Mouse (Mus musculus) forebrain, postnatal 0 days (tissue): ENCODE data around the gene Lin52. TPM values are rescaled to one million over a fixed set of nuclear protein-coding genes. Genes with fewer than 3 reads are reported as not detected.

Source experiments
- ATAC-seq: fragments of 200-750 bp; cut with Nextera tagmentation; 2 replicates; pipeline ENCODE4 v1.8.0; 2017; ENCODE audit warnings: mild to moderate bottlenecking, moderate library complexity
- DNase-seq: peaks from one replicate; pipeline ENCODE4 v3.0.0-alpha.2; 2015
- H3K27ac ChIP-seq: fragments of 300-500 bp; sonication (generic); 2 replicates; pipeline ENCODE4 v1.5.1; 2014; ENCODE audit warnings: low read depth, mild to moderate bottlenecking, antibody characterized with exemption, low read length, moderate library complexity, mixed read lengths
- H3K27me3 ChIP-seq: fragments of 300-500 bp; sonication (generic); 2 replicates; pipeline ENCODE4 v1.6.1; 2014; ENCODE audit warnings: mild to moderate bottlenecking, low read length, mixed read lengths; ENCODE audit not compliant: insufficient read depth
- H3K36me3 ChIP-seq: fragments of 300-500 bp; sonication (generic); 2 replicates; pipeline ENCODE4 v1.6.1; 2014; ENCODE audit warnings: mild to moderate bottlenecking, moderate library complexity; ENCODE audit not compliant: insufficient read depth
- H3K4me1 ChIP-seq: fragments of 300-500 bp; sonication (generic); 2 replicates; pipeline ENCODE4 v1.6.1; 2014; ENCODE audit warnings: antibody characterized with exemption; ENCODE audit not compliant: insufficient read depth
- H3K4me2 ChIP-seq: fragments of 300-500 bp; sonication (generic); 2 replicates; pipeline ENCODE4 v1.6.1; 2014; ENCODE audit warnings: low read depth, mild to moderate bottlenecking, moderate library complexity
- H3K4me3 ChIP-seq: fragments of 300-500 bp; sonication (generic); 2 replicates; pipeline ENCODE4 v1.5.1; 2014; ENCODE audit warnings: low read depth, low read length, mixed read lengths
- H3K9ac ChIP-seq: fragments of 300-500 bp; sonication (generic); 2 replicates; pipeline ENCODE4 v1.6.1; 2014; ENCODE audit warnings: mild to moderate bottlenecking
- H3K9me3 ChIP-seq: fragments of 300-500 bp; sonication (generic); 2 replicates; pipeline ENCODE4 v1.6.1; 2016; ENCODE audit warnings: low read length
- CTCF ChIP-seq: sonication (generic); IDR thresholded peaks from 2 replicates; pipeline ENCODE4 v1.5.1; 2016; ENCODE audit warnings: antibody characterized with exemption, control low read depth, low read depth
- WGBS: fragments of 180-500 bp; shearing (Covaris S2); extraction: QIAGEN DNeasy Blood & Tissue Kit; methylation state at CpG from one replicate; pipeline ENCODE4 v1.1.7; 2014; 5-methylcytosine and 5-hydroxymethylcytosine counted together
- polyA plus RNA-seq: library from polyadenylated mRNA; unstranded; fragments of >200 nt; fragmentation: Nextera tagmentation; extraction: Ambion mirVana; gene quantifications from 2 replicates; pipeline ENCODE4 v1.2.1, GENCODE M21; 2015
- total RNA-seq: library from RNA; depleted of rRNA; stranded (reverse); fragments of >200 nt; gene quantifications from 2 replicates; pipeline ENCODE4 v1.2.3, GENCODE M21; 2014; rRNA removed

Lin52 gene
- total and polyA plus RNA-seq, 2 experiments from 2014 or later = 22.1 to 23.6 TPM

DNA sequence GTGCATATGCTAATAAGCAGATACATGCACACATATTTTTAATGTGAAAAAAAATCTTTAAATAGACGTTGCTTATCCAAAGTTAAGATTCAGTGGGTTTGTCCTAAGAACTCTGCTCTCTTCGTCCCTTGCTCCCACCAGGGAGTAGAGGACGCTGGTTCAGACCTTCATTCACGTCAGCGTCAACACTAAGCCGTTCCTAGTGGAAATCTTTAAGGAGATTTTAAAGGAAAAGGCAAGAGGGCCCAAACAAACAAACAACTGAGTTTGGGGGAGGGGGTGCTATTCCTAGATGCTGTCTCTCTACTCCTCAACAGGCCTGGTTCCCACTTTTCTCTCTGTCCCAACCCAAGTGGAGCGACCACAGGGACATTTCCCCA, 121.1 kb downstream of the Lin52 start:
- Histone ChIP-seq H3K9ac (no peak overlapping the region), H3K9me3 (no peaks in the 10 kb centered on the region), H3K4me2 (no peak overlapping the region), H3K4me3 (no peak overlapping the region), H3K4me1 (no peaks in the 10 kb centered on the region), H3K36me3 (no peaks in the 10 kb centered on the region), H3K27ac (no peak overlapping the region), H3K27me3 (peaks cover 43% of the 10 kb centered on the region)
- DNase-seq (peak; percentile 27), ATAC-seq (no peak)
- WGBS = 13% methylated on average over 7 of the region's 7 CpGs
- TF ChIP-seq CTCF = no peak

DNA sequence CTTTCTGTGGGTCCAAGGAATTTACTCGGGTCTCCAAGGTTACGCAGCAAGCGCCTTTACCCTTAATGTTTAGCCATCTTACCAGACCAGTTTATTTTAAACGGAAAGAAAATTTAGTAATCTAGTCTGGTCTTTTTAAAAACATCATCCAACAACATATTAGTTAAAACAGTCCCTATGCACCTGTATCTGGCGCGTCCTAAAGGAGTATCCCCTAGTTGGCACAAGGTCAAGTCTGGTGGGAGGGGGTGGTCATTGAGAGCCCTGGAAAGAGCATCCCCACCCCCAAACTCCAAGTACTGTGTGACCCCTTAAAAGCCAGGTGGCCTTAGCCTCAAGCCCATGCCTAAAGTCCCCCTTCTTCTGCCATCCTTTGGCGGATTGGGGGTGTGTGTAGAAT, 121.9 kb downstream of the Lin52 start:
- Histone ChIP-seq H3K4me2 (no peak overlapping the region), H3K27ac (no peak overlapping the region), H3K36me3 (no peaks in the 10 kb centered on the region), H3K9me3 (no peaks in the 10 kb centered on the region), H3K27me3 (peaks cover 40% of the 10 kb centered on the region), H3K9ac (no peak overlapping the region), H3K4me1 (no peaks in the 10 kb centered on the region), H3K4me3 (no peak overlapping the region)
- DNase-seq (no peak), ATAC-seq (no peak)
- 13% methylated on average over 7 of the region's 7 CpGs for WGBS
- TF ChIP-seq CTCF = no peak

- WGBS = 58% methylated on average over 11 of the region's 11 CpGs
- Histone ChIP-seq H3K9me3 (no peaks in the 10 kb centered on the region), H3K4me1 (no peaks in the 10 kb centered on the region), H3K27ac (no peak overlapping the region), H3K27me3 (peaks cover 15% of the 10 kb centered on the region), H3K9ac (no peak overlapping the region), H3K4me2 (no peak overlapping the region), H3K4me3 (no peak overlapping the region), H3K36me3 (no peaks in the 10 kb centered on the region)
- DNase-seq = no peak
- TF ChIP-seq CTCF = peak; percentile 25; the same call in 1 of the 2 replicates
- ATAC-seq = no peak
These were observed 126.7 kb downstream of the Lin52 start for GRCm38 (mm10) chr12:84577768-84578439.

GRCm38 (mm10) chr12:84578440-84578770, 127.2 kb downstream of the Lin52 start:
- Histone ChIP-seq H3K4me3 (no peak overlapping the region), H3K27me3 (peaks cover 10% of the 10 kb centered on the region), H3K27ac (no peak overlapping the region), H3K4me2 (no peak overlapping the region), H3K9ac (no peak overlapping the region), H3K9me3 (no peaks in the 10 kb centered on the region), H3K4me1 (no peaks in the 10 kb centered on the region), H3K36me3 (no peaks in the 10 kb centered on the region)
- WGBS = 39% methylated on average over 5 of the region's 5 CpGs
- TF ChIP-seq CTCF = no peak
- ATAC-seq (no peak), DNase-seq (no peak)

DNA sequence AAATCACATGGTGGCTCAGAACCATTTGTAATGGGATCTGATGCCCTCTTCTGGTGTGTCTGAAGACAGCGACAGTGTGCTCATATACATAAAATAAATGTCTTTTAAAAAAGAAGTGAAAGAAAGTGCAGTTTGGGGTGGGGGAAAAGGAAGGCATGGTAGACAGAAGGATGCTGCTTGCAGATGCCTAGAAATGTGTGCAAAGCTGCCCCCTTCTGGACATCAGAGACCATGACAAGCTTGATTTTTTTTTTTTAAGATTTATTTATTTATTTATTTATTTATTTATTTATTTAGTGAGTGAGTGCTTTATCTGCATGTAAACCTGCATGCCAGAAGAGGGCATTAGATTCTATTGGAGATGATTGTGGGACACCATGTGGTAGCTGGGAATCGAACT, 130.1 kb downstream of the Lin52 start:
- H3K27me3 ChIP-seq = no peaks in the 10 kb centered on the region
- no peaks in the 10 kb centered on the region for H3K4me1 ChIP-seq
- H3K36me3 ChIP-seq = no peaks in the 10 kb centered on the region
- TF ChIP-seq CTCF = no peak
- H3K4me3 ChIP-seq = no peak overlapping the region
- WGBS = 94% methylated on average over 2 of the region's 2 CpGs
- H3K27ac ChIP-seq = no peak overlapping the region
- H3K4me2 ChIP-seq = no peak overlapping the region
- no peaks in the 10 kb centered on the region for H3K9me3 ChIP-seq
- no peak for ATAC-seq
- DNase-seq = no peak
- no peak overlapping the region for H3K9ac ChIP-seq

DNA sequence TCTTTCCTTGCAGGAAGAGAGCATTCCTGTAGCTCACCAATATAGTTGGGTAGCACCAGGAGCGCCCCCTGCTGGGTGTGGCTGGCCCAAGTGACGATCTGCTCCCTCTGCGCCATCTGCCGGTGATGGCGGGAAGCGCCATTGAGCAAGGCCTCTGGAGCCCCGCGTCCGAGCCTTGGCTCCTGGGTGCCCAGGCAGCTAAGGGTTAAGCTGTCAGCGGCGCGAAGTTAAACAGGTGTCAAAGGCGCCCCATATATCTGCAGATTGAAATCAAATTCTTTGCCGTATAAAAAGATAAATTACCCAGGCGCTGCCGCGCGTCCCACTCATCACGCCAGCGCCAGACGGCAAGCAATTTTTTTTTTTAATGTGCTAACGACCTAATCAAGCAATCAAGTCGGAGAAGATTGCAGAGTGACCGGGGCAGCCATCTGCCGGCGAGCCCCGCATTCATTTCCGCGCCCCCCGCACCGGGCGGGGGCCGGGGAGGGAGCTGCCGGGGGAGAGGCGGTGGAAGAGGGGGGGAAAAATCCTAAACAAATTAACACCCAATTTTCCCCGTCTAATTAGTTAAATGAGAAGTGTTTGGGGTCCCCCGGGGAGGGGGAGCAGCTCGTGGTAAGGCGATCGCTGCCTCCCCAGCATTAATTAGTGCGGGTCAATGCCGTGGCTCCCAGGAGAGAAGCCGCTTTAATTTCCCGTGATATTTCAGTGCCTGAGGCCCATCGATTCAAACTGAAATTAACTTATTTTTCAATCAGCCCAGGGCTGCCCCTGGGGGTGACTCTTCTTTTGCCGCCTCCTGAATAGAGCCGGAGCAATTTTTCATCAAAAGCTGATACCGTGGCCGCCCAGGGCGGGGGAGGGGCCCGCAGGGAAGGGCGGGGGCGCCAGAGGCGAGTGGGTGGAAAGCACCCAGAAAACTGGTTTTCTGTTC, 138.9 kb downstream of the Lin52 start:
- peak overlapping the region; percentile 62 for H3K9ac ChIP-seq
- TF ChIP-seq CTCF = peak; percentile 100
- ATAC-seq (peak; percentile 82), DNase-seq (peak; percentile 95)
- under 1% methylated on average over 53 of the region's 54 CpGs for WGBS
- H3K4me2 ChIP-seq = peak overlapping the region; percentile 75
- no peak overlapping the region for H3K27ac ChIP-seq
- H3K36me3 ChIP-seq = no peaks in the 10 kb centered on the region
- H3K4me3 ChIP-seq = peak overlapping the region; percentile 51
- H3K27me3 ChIP-seq = no peaks in the 10 kb centered on the region
- H3K4me1 ChIP-seq = no peaks in the 10 kb centered on the region
- H3K9me3 ChIP-seq = no peaks in the 10 kb centered on the region

Other genes with a start within 250 kb of the Lin52 start
- gene Elmsan1, start 232.5 kb upstream of the Lin52 start, total RNA-seq = 7.0 and 7.9 TPM in 2 replicates
- 2.2 and 2.5 TPM in 2 replicates for gene Elmsan1, start 232.5 kb upstream of the Lin52 start, polyA plus RNA-seq
- gene Ptgr2, start 166.2 kb upstream of the Lin52 start, total RNA-seq = 14.5 and 18.7 TPM in 2 replicates
- 11.0 and 17.3 TPM in 2 replicates for gene Ptgr2, start 166.2 kb upstream of the Lin52 start, polyA plus RNA-seq
- 73.2 and 88.7 TPM in 2 replicates for gene Zfp410, start 134.6 kb upstream of the Lin52 start, total RNA-seq
- gene Zfp410, start 134.6 kb upstream of the Lin52 start, polyA plus RNA-seq = 48.7 and 52.2 TPM in 2 replicates
- 62.0 and 83.1 TPM in 2 replicates for gene Coq6, start 89.8 kb upstream of the Lin52 start, total RNA-seq
- gene Coq6, start 89.8 kb upstream of the Lin52 start, polyA plus RNA-seq = 39.7 and 40.4 TPM in 2 replicates
- gene Fam161b, start 89.6 kb upstream of the Lin52 start, total RNA-seq = 9.7 and 9.9 TPM in 2 replicates
- 6.6 and 9.2 TPM in 2 replicates for gene Fam161b, start 89.6 kb upstream of the Lin52 start, polyA plus RNA-seq
- 12.5 and 14.0 TPM in 2 replicates for gene Entpd5, start 42.4 kb upstream of the Lin52 start, total RNA-seq
- 9.5 and 12.4 TPM in 2 replicates for gene Entpd5, start 42.4 kb upstream of the Lin52 start, polyA plus RNA-seq
- 3.0 and 4.0 TPM in 2 replicates for gene Bbof1, start 42.4 kb upstream of the Lin52 start, total RNA-seq
- gene Bbof1, start 42.4 kb upstream of the Lin52 start, polyA plus RNA-seq = 2.3 and 3.0 TPM in 2 replicates
- gene Rnf113a2, start 34.2 kb upstream of the Lin52 start, total RNA-seq = 15.5 and 16.5 TPM in 2 replicates
- 20.3 and 20.4 TPM in 2 replicates for gene Rnf113a2, start 34.2 kb upstream of the Lin52 start, polyA plus RNA-seq
- 29.8 and 35.9 TPM in 2 replicates for gene Aldh6a1, start 418 bp upstream of the Lin52 start, total RNA-seq
- 28.8 and 33.9 TPM in 2 replicates for gene Aldh6a1, start 418 bp upstream of the Lin52 start, polyA plus RNA-seq
- gene Vsx2, start 118.3 kb downstream of the Lin52 start, total RNA-seq = 0.46 and 0.67 TPM in 2 replicates
- 0.05 and 0.10 TPM in 2 replicates for gene Vsx2, start 118.3 kb downstream of the Lin52 start, polyA plus RNA-seq
- 6.5 and 8.0 TPM in 2 replicates for gene Abcd4, start 166.0 kb downstream of the Lin52 start, total RNA-seq
- 3.9 and 6.7 TPM in 2 replicates for gene Abcd4, start 166.0 kb downstream of the Lin52 start, polyA plus RNA-seq
- gene Vrtn, start 189.6 kb downstream of the Lin52 start, total RNA-seq = not detected in 2 replicates
- gene Vrtn, start 189.6 kb downstream of the Lin52 start, polyA plus RNA-seq = 0.06 TPM in 2 replicates
- 17.6 and 21.1 TPM in 2 replicates for gene Syndig1l, start 247.4 kb downstream of the Lin52 start, total RNA-seq
- gene Syndig1l, start 247.4 kb downstream of the Lin52 start, polyA plus RNA-seq = 11.3 and 12.3 TPM in 2 replicates